Mouse (Mus musculus) hindbrain, embryonic 13.5 days (tissue): ENCODE data around the gene Hipk2. TPM values are rescaled to one million over a fixed set of nuclear protein-coding genes. Genes with fewer than 3 reads are reported as not detected.

Experiments
- ATAC-seq: fragments of 200-750 bp; cut with Nextera tagmentation; 2 replicates; pipeline ENCODE4 v1.8.0; 2017; ENCODE audit warnings: moderate TSS enrichment; ENCODE audit not compliant: low FRiP score
- H3K27ac ChIP-seq: fragments of 300-500 bp; sonication (generic); 2 replicates; pipeline ENCODE4 v1.5.1; 2015; ENCODE audit warnings: inconsistent platforms, mild to moderate bottlenecking, moderate library complexity
- H3K27me3 ChIP-seq: fragments of 300-500 bp; sonication (generic); 2 replicates; pipeline ENCODE4 v1.6.1; 2015; ENCODE audit warnings: mild to moderate bottlenecking, inconsistent platforms
- H3K36me3 ChIP-seq: fragments of 300-500 bp; sonication (generic); 2 replicates; pipeline ENCODE4 v1.6.1; 2015; ENCODE audit warnings: mild to moderate bottlenecking, inconsistent platforms
- H3K4me1 ChIP-seq: fragments of 300-500 bp; sonication (generic); replicated peaks from 2 replicates; pipeline ENCODE4 v1.6.1; 2015; ENCODE audit warnings: inconsistent platforms
- H3K4me2 ChIP-seq: fragments of 300-500 bp; sonication (generic); 2 replicates; pipeline ENCODE4 v1.6.1; 2015; ENCODE audit warnings: inconsistent platforms, mild to moderate bottlenecking, moderate library complexity
- H3K4me3 ChIP-seq: fragments of 300-500 bp; sonication (generic); 2 replicates; pipeline ENCODE4 v1.5.1; 2015; ENCODE audit warnings: mild to moderate bottlenecking, inconsistent platforms
- H3K9ac ChIP-seq: fragments of 300-500 bp; sonication (generic); 2 replicates; pipeline ENCODE4 v1.6.1; 2015; ENCODE audit warnings: mild to moderate bottlenecking, inconsistent platforms
- H3K9me3 ChIP-seq: fragments of 300-500 bp; sonication (generic); 2 replicates; pipeline ENCODE4 v1.6.1; 2016; ENCODE audit warnings: inconsistent platforms
- WGBS: fragments of 180-500 bp; shearing (Covaris S2); methylation state at CpG from one replicate; pipeline ENCODE4 v1.1.7; 2015; 5-methylcytosine and 5-hydroxymethylcytosine counted together
- polyA plus RNA-seq: library from polyadenylated mRNA; unstranded; fragments of >200 nt; fragmentation: Nextera tagmentation; extraction: Ambion mirVana; gene quantifications from 2 replicates; pipeline ENCODE4 v1.2.1, GENCODE M21; 2015

Hipk2 gene
- polyA plus RNA-seq, 1 experiment from 2014 or later: 39.6 TPM

DNA sequence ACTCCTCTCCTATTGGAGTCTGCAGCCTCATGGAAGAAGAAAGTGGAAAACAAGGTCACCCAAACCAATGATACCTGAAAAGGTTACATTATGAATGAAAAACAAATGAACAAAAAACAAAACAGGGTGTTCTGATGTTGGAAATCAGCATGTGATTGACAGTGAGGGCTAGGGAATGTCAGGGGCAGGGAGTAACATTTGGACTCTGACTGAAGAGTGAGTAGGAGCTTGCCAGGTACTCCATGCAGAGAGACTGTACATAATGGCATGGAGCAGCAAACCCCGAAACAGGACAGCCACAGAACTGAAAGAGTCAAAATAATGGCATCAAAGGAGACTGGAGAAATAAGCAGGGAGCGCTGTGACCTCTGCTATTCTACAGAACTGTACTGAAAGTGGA lies 15.7 kb downstream of the Hipk2 start:
- H3K27ac ChIP-seq: no peak overlapping the region
- ATAC-seq: no peak
- no peak overlapping the region for H3K9ac ChIP-seq
- H3K9me3 ChIP-seq: no peaks in the 10 kb centered on the region
- H3K27me3 ChIP-seq: no peaks in the 10 kb centered on the region
- 88% methylated on average over 2 of the region's 2 CpGs for WGBS
- H3K4me2 ChIP-seq: no peak overlapping the region
- H3K4me3 ChIP-seq: no peak overlapping the region
- peaks cover 38% of the 10 kb centered on the region for H3K4me1 ChIP-seq
- H3K36me3 ChIP-seq: no peaks in the 10 kb centered on the region

DNA sequence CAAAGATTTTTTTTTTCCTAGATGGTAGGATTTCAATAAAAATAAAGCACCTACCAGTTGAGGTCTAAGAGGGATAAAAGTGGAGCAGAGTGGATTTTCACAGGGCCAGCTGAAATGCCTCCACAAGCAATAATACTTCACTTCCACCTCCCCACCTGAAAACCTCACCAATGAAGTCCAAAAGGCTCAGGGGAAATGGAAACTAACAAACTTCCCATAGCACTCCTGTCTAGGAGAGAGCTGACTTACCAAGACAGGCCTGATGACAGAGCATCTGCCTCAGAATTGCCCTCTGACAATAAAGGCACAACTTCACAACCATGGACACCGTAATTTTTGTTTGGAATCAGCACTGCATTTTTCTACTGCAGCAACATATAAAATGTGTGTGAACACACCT lies 16.1 kb downstream of the Hipk2 start:
- H3K4me1 ChIP-seq: peaks cover 36% of the 10 kb centered on the region
- WGBS: 86% methylated on average over 1 of the region's 1 CpGs
- no peak for ATAC-seq
- H3K9ac ChIP-seq: no peak overlapping the region
- no peaks in the 10 kb centered on the region for H3K9me3 ChIP-seq
- no peaks in the 10 kb centered on the region for H3K27me3 ChIP-seq
- H3K27ac ChIP-seq: no peak overlapping the region
- no peak overlapping the region for H3K4me2 ChIP-seq
- no peaks in the 10 kb centered on the region for H3K36me3 ChIP-seq
- H3K4me3 ChIP-seq: no peak overlapping the region

DNA sequence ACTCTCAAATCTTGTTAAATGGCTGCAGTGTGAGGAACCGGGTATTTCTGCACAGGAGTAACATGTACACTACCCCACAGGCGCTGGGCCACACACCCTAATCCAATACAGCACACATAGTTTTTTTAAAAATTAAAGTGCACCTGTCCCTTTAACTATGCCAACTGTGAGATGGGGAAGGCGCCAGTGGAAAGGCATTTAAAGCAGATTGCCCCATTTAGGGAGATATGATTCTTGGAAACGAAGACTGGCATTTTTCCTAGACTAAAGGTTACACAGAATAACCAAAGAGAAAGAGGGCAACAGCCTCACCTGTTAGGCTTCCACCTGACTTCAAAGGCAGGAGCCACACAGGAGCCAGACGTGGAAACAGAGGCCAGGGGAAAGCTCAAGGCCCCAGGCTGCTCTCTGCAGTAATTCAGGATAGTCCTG lies 22.4 kb downstream of the Hipk2 start:
- peaks cover 66% of the 10 kb centered on the region for H3K4me1 ChIP-seq
- H3K9me3 ChIP-seq: no peaks in the 10 kb centered on the region
- WGBS: 75% methylated on average over 5 of the region's 5 CpGs
- H3K27me3 ChIP-seq: no peaks in the 10 kb centered on the region
- ATAC-seq: no peak
- H3K4me2 ChIP-seq: no peak overlapping the region
- H3K9ac ChIP-seq: no peak overlapping the region
- H3K36me3 ChIP-seq: no peaks in the 10 kb centered on the region
- H3K27ac ChIP-seq: no peak overlapping the region
- H3K4me3 ChIP-seq: no peak overlapping the region

DNA sequence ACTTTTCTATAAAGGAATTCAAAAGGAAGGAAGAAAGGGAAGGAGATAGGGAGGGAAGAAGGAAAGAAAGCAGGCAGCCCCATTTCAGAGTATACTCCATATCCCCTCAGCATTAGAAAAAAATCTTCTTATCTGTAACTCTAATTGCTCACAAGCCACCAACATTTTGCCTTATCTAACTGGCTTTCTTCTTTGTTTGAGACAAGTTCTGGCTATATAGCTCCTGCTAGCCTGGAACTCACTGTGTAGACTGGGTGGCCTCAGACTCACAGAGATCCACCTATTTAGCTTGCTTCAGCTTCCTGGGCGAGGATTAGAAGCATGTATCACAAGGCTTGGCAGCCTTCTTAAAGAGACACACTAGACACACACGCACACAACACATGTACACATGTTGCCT lies 24.2 kb downstream of the Hipk2 start:
- peaks cover 80% of the 10 kb centered on the region for H3K4me1 ChIP-seq
- WGBS: 77% methylated on average over 2 of the region's 2 CpGs
- no peaks in the 10 kb centered on the region for H3K27me3 ChIP-seq

GRCm38 (mm10) chr6:38850715-38851259 lies 25.2 kb downstream of the Hipk2 start:
- WGBS: 95% methylated on average over 6 of the region's 6 CpGs
- peaks cover 86% of the 10 kb centered on the region for H3K4me1 ChIP-seq

More for the DNA sequence above, 24.2 kb downstream of the Hipk2 start:
- Histone ChIP-seq H3K4me2 (no peak overlapping the region), H3K9ac (no peak overlapping the region), H3K27ac (no peak overlapping the region), H3K4me3 (no peak overlapping the region), H3K9me3 (no peaks in the 10 kb centered on the region), H3K36me3 (no peaks in the 10 kb centered on the region)
- no peak for ATAC-seq

GRCm38 (mm10) chr6:38847958-38848910 lies 27.7 kb downstream of the Hipk2 start:
- H3K4me3 ChIP-seq: no peak overlapping the region
- 55% methylated on average over 3 of the region's 3 CpGs for WGBS
- H3K9ac ChIP-seq: no peak overlapping the region
- H3K9me3 ChIP-seq: no peaks in the 10 kb centered on the region
- no peak for ATAC-seq
- no peak overlapping the region for H3K4me2 ChIP-seq
- peak overlapping the region; percentile 52 for H3K27ac ChIP-seq
- no peaks in the 10 kb centered on the region for H3K27me3 ChIP-seq
- H3K36me3 ChIP-seq: no peaks in the 10 kb centered on the region
- peaks cover 73% of the 10 kb centered on the region for H3K4me1 ChIP-seq

More at GRCm38 (mm10) chr6:38850715-38851259, 25.2 kb downstream of the Hipk2 start:
- no peak for ATAC-seq
- H3K9me3 ChIP-seq: no peaks in the 10 kb centered on the region
- no peaks in the 10 kb centered on the region for H3K27me3 ChIP-seq
- H3K36me3 ChIP-seq: no peaks in the 10 kb centered on the region
- no peak overlapping the region for H3K4me3 ChIP-seq
- H3K4me2 ChIP-seq: no peak overlapping the region
- no peak overlapping the region for H3K27ac ChIP-seq
- H3K9ac ChIP-seq: no peak overlapping the region

DNA sequence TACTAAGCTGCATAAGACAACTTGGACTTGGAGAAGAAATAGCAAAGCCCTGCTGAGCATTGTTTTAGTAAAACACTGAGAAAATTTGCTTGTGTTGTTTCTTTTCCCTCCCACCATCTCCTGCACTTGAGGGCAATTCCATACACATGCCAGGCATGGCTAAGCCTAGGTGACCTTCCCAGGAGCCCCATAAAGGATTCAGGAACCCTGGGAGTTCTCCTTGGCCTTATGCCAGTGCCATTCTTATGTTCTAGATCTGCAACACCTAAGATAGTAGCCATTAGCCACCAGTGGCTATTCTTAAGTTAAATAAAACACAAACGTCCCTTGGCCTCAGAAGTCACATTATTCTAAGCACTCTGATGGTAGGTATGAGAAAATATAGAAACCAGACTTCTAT lies 28.5 kb downstream of the Hipk2 start:
- H3K4me1 ChIP-seq: peaks cover 65% of the 10 kb centered on the region
- H3K36me3 ChIP-seq: no peaks in the 10 kb centered on the region
- WGBS: 77% methylated on average over 1 of the region's 1 CpGs
- no peaks in the 10 kb centered on the region for H3K27me3 ChIP-seq
- no peak overlapping the region for H3K4me2 ChIP-seq
- peak overlapping the region; percentile 55 for H3K27ac ChIP-seq
- no peaks in the 10 kb centered on the region for H3K9me3 ChIP-seq
- no peak overlapping the region for H3K9ac ChIP-seq
- H3K4me3 ChIP-seq: no peak overlapping the region
- no peak for ATAC-seq

DNA sequence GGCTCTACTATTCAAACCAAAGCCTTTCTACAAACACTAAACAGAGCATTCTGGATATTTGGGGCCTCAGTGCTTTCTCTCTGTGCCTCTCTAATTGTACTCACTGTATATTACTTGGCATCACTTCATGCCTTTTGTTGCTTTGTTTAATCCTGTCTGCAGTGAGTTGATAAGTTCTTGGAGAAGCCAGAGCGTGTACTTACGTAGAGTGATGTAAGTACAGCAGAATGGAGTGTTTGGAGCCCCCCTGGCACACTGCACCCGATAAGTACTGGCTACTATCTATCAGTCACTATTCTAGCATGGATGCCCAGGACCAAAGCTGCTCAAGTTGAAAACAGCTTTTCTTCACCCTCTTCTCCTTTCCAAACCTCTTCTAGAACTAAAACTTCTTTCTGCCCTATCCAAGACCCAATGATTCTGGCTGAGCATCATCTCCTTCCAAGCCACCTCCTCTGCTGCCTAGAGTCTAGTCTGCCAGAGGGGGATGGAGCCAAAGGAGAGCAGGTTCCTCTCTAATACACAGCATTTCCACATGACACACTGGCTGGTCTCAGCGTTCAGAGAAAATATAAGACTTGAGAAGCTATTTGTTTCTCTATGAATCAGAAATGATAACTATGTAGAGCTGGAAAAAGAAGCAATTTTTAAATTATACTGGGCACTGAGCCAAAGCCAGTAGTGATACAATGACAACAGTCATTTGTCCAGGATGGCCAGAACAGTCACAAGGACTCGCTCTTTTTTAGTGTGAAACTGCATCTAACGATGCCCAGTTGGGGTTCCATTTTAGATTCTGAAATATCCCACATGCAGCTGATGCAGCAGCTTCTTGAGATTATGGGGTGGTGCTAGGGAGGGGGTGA lies 29.4 kb downstream of the Hipk2 start:
- ATAC-seq: no peak
- no peaks in the 10 kb centered on the region for H3K27me3 ChIP-seq
- WGBS: 66% methylated on average over 6 of the region's 6 CpGs
- no peaks in the 10 kb centered on the region for H3K36me3 ChIP-seq
- H3K9me3 ChIP-seq: no peaks in the 10 kb centered on the region
- H3K9ac ChIP-seq: no peak overlapping the region
- H3K27ac ChIP-seq: peak overlapping the region; percentile 55
- no peak overlapping the region for H3K4me3 ChIP-seq
- peaks cover 61% of the 10 kb centered on the region for H3K4me1 ChIP-seq
- H3K4me2 ChIP-seq: no peak overlapping the region

- Histone ChIP-seq H3K4me3 (no peak overlapping the region), H3K9ac (no peak overlapping the region), H3K9me3 (no peaks in the 10 kb centered on the region), H3K27me3 (no peaks in the 10 kb centered on the region), H3K4me2 (no peak overlapping the region), H3K27ac (0 out of 2 replicates have a peak overlapping the region, but pooled peaks have one; percentile 55), H3K36me3 (no peaks in the 10 kb centered on the region), H3K4me1 (peaks cover 65% of the 10 kb centered on the region)
- no peak for ATAC-seq
- WGBS: 47% methylated on average over 5 of the region's 5 CpGs
Measured at GRCm38 (mm10) chr6:38845876-38846275, 30.1 kb downstream of the Hipk2 start.

- no peak for ATAC-seq
- Histone ChIP-seq H3K4me3 (no peak overlapping the region), H3K36me3 (no peaks in the 10 kb centered on the region), H3K4me2 (no peak overlapping the region), H3K9me3 (no peaks in the 10 kb centered on the region), H3K4me1 (peaks cover 69% of the 10 kb centered on the region), H3K27ac (no peak overlapping the region), H3K9ac (no peak overlapping the region), H3K27me3 (no peaks in the 10 kb centered on the region)
- WGBS: 30% methylated on average over 1 of the region's 1 CpGs
Measured at GRCm38 (mm10) chr6:38845117-38845516, 30.8 kb downstream of the Hipk2 start.

- Histone ChIP-seq H3K27ac (no peak overlapping the region; the same call in 1 of the 2 replicates), H3K9ac (no peak overlapping the region), H3K4me3 (no peak overlapping the region), H3K4me1 (peaks cover 55% of the 10 kb centered on the region), H3K4me2 (no peak overlapping the region), H3K9me3 (no peaks in the 10 kb centered on the region), H3K27me3 (no peaks in the 10 kb centered on the region), H3K36me3 (no peaks in the 10 kb centered on the region)
- WGBS: 88% methylated on average over 3 of the region's 3 CpGs
- no peak for ATAC-seq
Measured at GRCm38 (mm10) chr6:38841551-38841950, 34.4 kb downstream of the Hipk2 start.

GRCm38 (mm10) chr6:38840780-38841179 lies 35.2 kb downstream of the Hipk2 start:
- Histone ChIP-seq H3K4me3 (no peak overlapping the region), H3K36me3 (no peaks in the 10 kb centered on the region), H3K9ac (no peak overlapping the region), H3K4me1 (peaks cover 47% of the 10 kb centered on the region), H3K9me3 (no peaks in the 10 kb centered on the region), H3K4me2 (no peak overlapping the region), H3K27ac (peak overlapping the region; percentile 3; the same call in 1 of the 2 replicates), H3K27me3 (no peaks in the 10 kb centered on the region)
- WGBS: 100% methylated on average over 1 of the region's 1 CpGs
- ATAC-seq: no peak
